Mouse (Mus musculus): ENCODE measurements around the gene Pknox2.

Pknox2 gene

GRCm38 (mm10) chr9:37139514-37139913, 7.7 kb downstream of the Pknox2 start:
- no peak for DNase-seq

- DNase-seq, result no peak
These were observed 8.3 kb downstream of the Pknox2 start for GRCm38 (mm10) chr9:37138883-37139282.

GRCm38 (mm10) chr9:37136340-37136739, 10.9 kb downstream of the Pknox2 start:
- no peak for DNase-seq

- no peak for DNase-seq
These were observed 13.7 kb downstream of the Pknox2 start for GRCm38 (mm10) chr9:37133495-37133894.

GRCm38 (mm10) chr9:37129046-37129445, 18.2 kb downstream of the Pknox2 start:
- no peak for DNase-seq

GRCm38 (mm10) chr9:37126197-37126596, 21.0 kb downstream of the Pknox2 start:
- DNase-seq, result no peak

GRCm38 (mm10) chr9:37124696-37125480, 22.3 kb downstream of the Pknox2 start:
- DNase-seq, result no peak

GRCm38 (mm10) chr9:37123384-37123783, 23.8 kb downstream of the Pknox2 start:
- DNase-seq, result no peak

GRCm38 (mm10) chr9:37122971-37123370, 24.2 kb downstream of the Pknox2 start:
- no peak for DNase-seq

- no peak for DNase-seq
These were observed 24.8 kb downstream of the Pknox2 start for GRCm38 (mm10) chr9:37122381-37122780.

- DNase-seq, result no peak
These were observed 25.4 kb downstream of the Pknox2 start for GRCm38 (mm10) chr9:37121761-37122331.

- DNase-seq, result no peak
These were observed 26.4 kb downstream of the Pknox2 start for GRCm38 (mm10) chr9:37120801-37121200.

- DNase-seq, result no peak
These were observed 29.7 kb downstream of the Pknox2 start for GRCm38 (mm10) chr9:37117529-37117928.

- no peak for DNase-seq
These were observed 30.4 kb downstream of the Pknox2 start for GRCm38 (mm10) chr9:37116632-37117413.

- no peak for DNase-seq
These were observed 31.4 kb downstream of the Pknox2 start for GRCm38 (mm10) chr9:37115820-37116219.

- DNase-seq, result no peak
These were observed 32.6 kb downstream of the Pknox2 start for GRCm38 (mm10) chr9:37114286-37115267.

- no peak for DNase-seq
These were observed 39.7 kb downstream of the Pknox2 start for GRCm38 (mm10) chr9:37107546-37107945.

- no peak for DNase-seq
These were observed 40.4 kb downstream of the Pknox2 start for GRCm38 (mm10) chr9:37106808-37107207.

- DNase-seq, result no peak
These were observed 43.0 kb downstream of the Pknox2 start for GRCm38 (mm10) chr9:37104249-37104648.

- DNase-seq, result no peak
These were observed 43.4 kb downstream of the Pknox2 start for GRCm38 (mm10) chr9:37103778-37104177.

- DNase-seq, result no peak
These were observed 45.9 kb downstream of the Pknox2 start for GRCm38 (mm10) chr9:37101059-37101940.

Measured in thymus, postnatal 4 days (tissue).